Comparison of ENCODE assay signal across 7 mouse cellular contexts in genomic region chr7:27302172-27302571, GRCm38 (mm10). TPM values are rescaled to one million over a fixed set of nuclear protein-coding genes. Genes with fewer than 3 reads are reported as not detected.
A peak's percentile ranks its signal among the peaks of the same experiment; 100 is the strongest.
DNase-seq lines count a peak whose midpoint lies in the region; ATAC-seq and TF ChIP-seq lines count a peak whose summit lies in the region.

No protein-coding gene starts in this region.

- no peaks in the 10 kb centered on the region; the same call in 1 of the 2 replicates for H3K9me3 ChIP-seq in E14TG2a.4 (ENCODE audit: low read length)
- H3K9me3 ChIP-seq in heart, embryonic 14.5 days (ENCODE audit: control insufficient read depth, low read length): 0 out of 2 replicates have a peak, but pooled peaks cover 3% of the 10 kb centered on the region

- TF ChIP-seq CTCF in E14TG2a.4 (conservative IDR thresholded peaks at IDR 0.05; ENCODE audit: low read length): peak; percentile 65

- H3K4me3 ChIP-seq in E14TG2a.4 (replicated peaks; ENCODE audit: low read length): no peak overlapping the region
- no peak overlapping the region for H3K4me3 ChIP-seq in heart, embryonic 14.5 days (ENCODE audit: control insufficient read depth in 1 of 2, insufficient read depth in 1 of 2, low read depth in 1 of 2, low read length in 2 of 2)

- no peaks in the 10 kb centered on the region for H3K27me3 ChIP-seq in E14TG2a.4 (ENCODE audit: insufficient read depth, low read length)
- peaks cover 17% of the 10 kb centered on the region for H3K27me3 ChIP-seq in heart, embryonic 14.5 days (ENCODE audit: control insufficient read depth, insufficient read depth, low read length)

- no peak overlapping the region for H3K4me2 ChIP-seq in heart, embryonic 14.5 days (ENCODE audit: low read length)

- peaks cover 37% of the 10 kb centered on the region for H3K36me3 ChIP-seq in E14TG2a.4 (ENCODE audit: insufficient read depth, low read length)
- peaks cover 17% of the 10 kb centered on the region; the same call in 1 of the 2 replicates for H3K36me3 ChIP-seq in heart, embryonic 14.5 days (ENCODE audit: control insufficient read depth, insufficient read depth, low read length)

- H3K9ac ChIP-seq in heart, embryonic 14.5 days (ENCODE audit: low read length): no peak overlapping the region

- 0 out of 2 replicates have a peak, but pooled peaks have one; percentile 14 for ATAC-seq in heart, embryonic 14.5 days (ENCODE audit: insufficient number of reproducible peaks, insufficient read depth, low FRiP score, low read depth)

- no peak overlapping the region for H3K27ac ChIP-seq in heart, embryonic 14.5 days (replicated peaks in 1 of 2; ENCODE audit: control insufficient read depth in 1 of 2, insufficient read depth in 1 of 2, low read depth in 2 of 2, low read length in 2 of 2)

- H3K4me1 ChIP-seq in E14TG2a.4 (replicated peaks; ENCODE audit: low read depth, low read length): peaks cover 76% of the 10 kb centered on the region
- no peaks in the 10 kb centered on the region for H3K4me1 ChIP-seq in heart, embryonic 14.5 days (ENCODE audit: control insufficient read depth in 2 of 2, insufficient read depth in 2 of 2, low read length in 2 of 2)

- DNase-seq in adrenal gland, adult (ENCODE audit: inconsistent age in 2 of 2, low spot score in 1 of 2): peak; percentile 76 to 89
- peak; percentile 89 for DNase-seq in embryo, embryonic 10 days (ENCODE audit: low spot score)
- peak; percentile 42 for DNase-seq in large intestine, adult 2 months (ENCODE audit: low read depth, low spot score)
- DNase-seq in lung, postnatal 10 days: peak; percentile 87
- peak; percentile 73 to 83 for DNase-seq in right cerebral cortex, postnatal 10 days (ENCODE audit: low spot score in 2 of 2)

- 11% methylated on average over 11 of the region's 11 CpGs for WGBS in heart, embryonic 14.5 days
- WGBS in large intestine, adult 2 months: 6% methylated on average over 11 of the region's 11 CpGs

RNA-seq across cellular contexts. Expression of gene Ltbp4, which starts 35.3 kb away (rescaled TPM):
- polyA plus RNA-seq in heart, embryonic 14.5 days (2014; fragmentation: Nextera tagmentation; extraction: Ambion mirVana): 47.7 and 55.1 TPM in 2 replicates
- polyA plus RNA-seq in large intestine, adult 2 months (2012; rRNA removed): 71.2 and 75.4 TPM in 2 replicates

RNA-seq across cellular contexts. Expression of gene Numbl, which starts 43.9 kb away (rescaled TPM):
- polyA plus RNA-seq in heart, embryonic 14.5 days (2014; fragmentation: Nextera tagmentation; extraction: Ambion mirVana): 3.3 and 5.4 TPM in 2 replicates
- polyA plus RNA-seq in large intestine, adult 2 months (2012; rRNA removed): 6.4 and 6.6 TPM in 2 replicates

RNA-seq across cellular contexts. Expression of gene Shkbp1, which starts 53.6 kb away (rescaled TPM):
- 18.3 and 22.0 TPM in 2 replicates for polyA plus RNA-seq in heart, embryonic 14.5 days (2014; fragmentation: Nextera tagmentation; extraction: Ambion mirVana)
- polyA plus RNA-seq in large intestine, adult 2 months (2012; rRNA removed): 59.9 and 78.1 TPM in 2 replicates

RNA-seq across cellular contexts. Expression of gene Gm20479, which starts 55.0 kb away (rescaled TPM):
- polyA plus RNA-seq in heart, embryonic 14.5 days (2014; fragmentation: Nextera tagmentation; extraction: Ambion mirVana): not detected in 2 replicates
- polyA plus RNA-seq in large intestine, adult 2 months (2012; rRNA removed): 0.22 TPM in 1 of 2 replicates, not detected in the other
